Mouse (Mus musculus): ENCODE measurements around the gene Nsun2. TPM values are rescaled to one million over a fixed set of nuclear protein-coding genes. Genes with fewer than 3 reads are reported as not detected.

Gene Nsun2
- polyA plus RNA-seq, 2 experiments = 58.7 to 88.8 TPM

DNA sequence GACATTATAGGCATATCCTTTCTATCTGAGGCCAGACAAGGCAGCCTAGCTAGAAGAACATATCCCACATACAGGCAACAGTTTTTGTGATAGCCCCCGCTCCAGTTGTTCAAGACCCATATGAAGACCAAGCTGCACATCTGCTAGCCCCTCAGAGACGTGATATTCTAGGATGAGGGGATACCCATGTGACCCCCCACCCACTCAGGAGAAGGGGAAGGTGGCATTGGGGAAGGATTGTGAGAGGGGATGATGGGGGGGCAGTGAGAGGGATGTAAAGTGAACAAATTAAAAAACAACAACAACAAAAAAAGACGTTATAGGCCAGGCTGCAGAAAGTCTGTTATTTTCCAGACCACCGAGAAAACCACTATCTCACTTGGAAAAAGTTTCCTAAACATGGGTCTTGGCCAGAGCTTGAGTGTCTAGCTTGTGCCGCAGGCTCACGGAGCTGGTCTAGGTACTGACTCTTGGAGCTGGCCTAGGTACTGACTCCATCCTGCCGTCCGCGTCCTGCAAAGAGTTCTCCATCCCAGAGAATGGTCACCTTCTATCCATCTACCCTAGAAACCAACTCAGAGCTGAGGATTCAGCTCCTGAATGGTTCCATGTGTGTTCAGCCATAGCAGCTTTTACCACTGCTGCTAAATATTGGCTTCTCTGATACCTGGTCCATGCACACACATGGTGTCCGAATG, 140.5 kb downstream of the Nsun2 start:
- Histone ChIP-seq H3K4me3 (ENCODE audit: insufficient read depth in 1 of 2, low read depth in 2 of 2, low read length in 2 of 2) (no peak overlapping the region), H3K4me1 (replicated peaks; ENCODE audit: control insufficient read depth in 2 of 2, insufficient read depth in 2 of 2, low read length in 1 of 2) (no peaks in the 10 kb centered on the region), H3K9me3 (ENCODE audit: control insufficient read depth, low read length) (no peaks in the 10 kb centered on the region), H3K27ac (no peak overlapping the region), H3K36me3 (replicated peaks; ENCODE audit: control insufficient read depth, insufficient read depth, low read depth) (no peaks in the 10 kb centered on the region), H3K4me2 (ENCODE audit: low read depth) (no peak overlapping the region), H3K27me3 (ENCODE audit: control insufficient read depth, insufficient read depth, low read length) (no peaks in the 10 kb centered on the region), H3K9ac (replicated peaks) (no peak overlapping the region)
- DNase-seq (ENCODE audit: low read depth in 3 of 3, low spot score in 3 of 3) = no peak
- ATAC-seq (ENCODE audit: insufficient read depth) = no peak
- 45% methylated on average over 10 of the region's 10 CpGs for WGBS (ENCODE audit: insufficient replicate concordance)
- no peak for TF ChIP-seq EP300 (IDR thresholded peaks at IDR 0.05; ENCODE audit: low read depth)
- TF ChIP-seq CTCF (IDR thresholded peaks at IDR 0.05; ENCODE audit: low read depth) = no peak

Other genes starting within 250 kb of the Nsun2 start
- 5.4 and 6.3 TPM in 2 replicates for gene Tent4a, start 871 bp downstream of the Nsun2 start, polyA plus RNA-seq (2012; rRNA removed)
- gene Tent4a, start 871 bp downstream of the Nsun2 start, polyA plus RNA-seq (2014; fragmentation: Nextera tagmentation; extraction: Ambion mirVana) = 2.3 and 3.0 TPM in 2 replicates
- 1.9 and 2.0 TPM in 2 replicates for gene Srd5a1, start 77.7 kb downstream of the Nsun2 start, polyA plus RNA-seq (2012; rRNA removed)
- 3.0 and 3.9 TPM in 2 replicates for gene Srd5a1, start 77.7 kb downstream of the Nsun2 start, polyA plus RNA-seq (2014; fragmentation: Nextera tagmentation; extraction: Ambion mirVana)
- 0.22 and 0.36 TPM in 2 replicates for gene Ube2ql1, start 206.1 kb downstream of the Nsun2 start, polyA plus RNA-seq (2012; rRNA removed)
- 0.08 and 0.15 TPM in 2 replicates for gene Ube2ql1, start 206.1 kb downstream of the Nsun2 start, polyA plus RNA-seq (2014; fragmentation: Nextera tagmentation; extraction: Ambion mirVana)